Mouse (Mus musculus) megakaryocyte, embryonic 14.5 days (primary cell): ENCODE results near the gene Tmem238.

Source experiments
- FLI1 ChIP-seq: IDR thresholded peaks from 2 replicates; pipeline ENCODE4 v1.6.1; 2012; ENCODE audit warnings: low read length, inconsistent platforms, mixed read lengths
- GATA1 ChIP-seq: IDR thresholded peaks from 3 replicates; pipeline ENCODE4 v1.6.1; 2012; ENCODE audit warnings: mixed read lengths, low read length, inconsistent platforms, borderline replicate concordance

- TF ChIP-seq GATA1, result no peak
- TF ChIP-seq FLI1, result no peak
Measured at GRCm38 (mm10) chr7:4830476-4830875, 41.0 kb upstream of the Tmem238 start.
